Mouse (Mus musculus) thymus, postnatal 14 days (tissue): ENCODE data around the gene 1700037C18Rik.

Experiments
- DNase-seq: peaks from one replicate; pipeline ENCODE4 v3.0.0; 2021

The 1700037C18Rik gene

GRCm38 (mm10) chr16:3908537-3909111 lies at the start of gene 1700037C18Rik, which contains the start of gene Cluap1:
TSS of gene 1700037C18Rik (minus strand) at chr16:3908689.
TSS of gene Cluap1 (plus strand) at chr16:3908801.
- DNase-seq, result peak; percentile 88

GRCm38 (mm10) chr16:3956369-3956768 lies 47.9 kb upstream of the 1700037C18Rik start:
- no peak for DNase-seq

- no peak for DNase-seq
These were observed 42.7 kb upstream of the 1700037C18Rik start for GRCm38 (mm10) chr16:3951141-3951540.

GRCm38 (mm10) chr16:3934701-3935100 lies 26.2 kb upstream of the 1700037C18Rik start:
- DNase-seq, result no peak

- no peak for DNase-seq
These were observed 25.6 kb upstream of the 1700037C18Rik start for GRCm38 (mm10) chr16:3934091-3934490.

GRCm38 (mm10) chr16:3933536-3933935 lies 25.0 kb upstream of the 1700037C18Rik start:
- DNase-seq, result no peak

GRCm38 (mm10) chr16:3929151-3929550 lies 20.7 kb upstream of the 1700037C18Rik start:
- no peak for DNase-seq

- DNase-seq, result no peak
These were observed 20.1 kb upstream of the 1700037C18Rik start for GRCm38 (mm10) chr16:3928582-3928981.

- no peak for DNase-seq
These were observed 15.5 kb upstream of the 1700037C18Rik start for GRCm38 (mm10) chr16:3923966-3924365.

- DNase-seq, result no peak
These were observed 15.0 kb upstream of the 1700037C18Rik start for GRCm38 (mm10) chr16:3923515-3923914.

GRCm38 (mm10) chr16:3920756-3921155 lies 12.3 kb upstream of the 1700037C18Rik start:
- DNase-seq, result no peak

GRCm38 (mm10) chr16:3909118-3909517 lies 629 bp upstream of the 1700037C18Rik start:
- DNase-seq, result no peak

GRCm38 (mm10) chr16:3907471-3907870 lies 1.0 kb downstream of the 1700037C18Rik start:
- no peak for DNase-seq

GRCm38 (mm10) chr16:3896553-3896952 lies 11.9 kb downstream of the 1700037C18Rik start:
- DNase-seq, result no peak

GRCm38 (mm10) chr16:3896046-3896445 lies 12.4 kb downstream of the 1700037C18Rik start:
- DNase-seq, result no peak

- peak; percentile 62 for DNase-seq
These were observed 13.2 kb downstream of the 1700037C18Rik start for GRCm38 (mm10) chr16:3895173-3895792.

- DNase-seq, result no peak
These were observed 14.8 kb downstream of the 1700037C18Rik start for GRCm38 (mm10) chr16:3893739-3894138.

GRCm38 (mm10) chr16:3891621-3892295 lies 16.7 kb downstream of the 1700037C18Rik start:
- no peak for DNase-seq

- no peak for DNase-seq
These were observed 23.3 kb downstream of the 1700037C18Rik start for GRCm38 (mm10) chr16:3885065-3885670.

GRCm38 (mm10) chr16:3884201-3885064 lies 24.1 kb downstream of the 1700037C18Rik start, which contains the start of the genes Zfp597 and Gm20695:
TSS of gene Zfp597 (minus strand) at chr16:3884561.
TSS of gene Gm20695 (plus strand) at chr16:3884648.
- peak; percentile 95 for DNase-seq

GRCm38 (mm10) chr16:3876346-3876745 lies 32.1 kb downstream of the 1700037C18Rik start:
- no peak for DNase-seq
